Mouse (Mus musculus) CH12.LX (cell line): ENCODE results near the gene Cryaa. TPM values are rescaled to one million over a fixed set of nuclear protein-coding genes. Genes with fewer than 3 reads are reported as not detected.

Experiments used
- DNase-seq: peaks from one replicate; pipeline ENCODE4 v3.0.0-alpha.2; 2013; ENCODE audit errors: extremely low read depth
- H3K27ac ChIP-seq: 2 replicates; pipeline ENCODE4 v1.5.1; 2012; ENCODE audit warnings: low read depth, mild to moderate bottlenecking, control low read depth, moderate library complexity; ENCODE audit not compliant: insufficient read depth
- H3K27me3 ChIP-seq: replicated peaks from 2 replicates; pipeline ENCODE3; 2012; ENCODE audit warnings: inconsistent platforms
- H3K36me3 ChIP-seq, 2 experiments: replicated peaks in 1 of 2; 2 replicates each; pipeline versions ENCODE3 to v1.6.1; 2012; ENCODE audit warnings: inconsistent platforms in 1 of 2, low read length in 1 of 2, mild to moderate bottlenecking in 1 of 2, mixed read lengths in 1 of 2, moderate library complexity in 1 of 2; ENCODE audit not compliant: control insufficient read depth in 1 of 2, insufficient read depth in 1 of 2
- H3K4me1 ChIP-seq, 2 experiments: 2 replicates each; pipeline ENCODE4 v1.6.1; 2012; ENCODE audit warnings: inconsistent platforms in 1 of 2, moderate library complexity in 1 of 2; ENCODE audit not compliant: insufficient read depth in 2 of 2, control insufficient read depth in 1 of 2
- H3K4me2 ChIP-seq: 2 replicates; pipeline ENCODE4 v1.6.1; 2012; ENCODE audit warnings: low read depth, mild to moderate bottlenecking, control low read depth; ENCODE audit not compliant: poor library complexity, insufficient read depth, severe bottlenecking
- H3K4me3 ChIP-seq, 3 experiments: fragments of 150-350 bp in 1 of 3; sonication (generic) in 1 of 3; replicated peaks in 1 of 3; 2 replicates each; pipeline versions ENCODE3 to v1.5.1; 2011 to 2012; ENCODE audit warnings: low read depth in 2 of 3, low read length in 2 of 3, mild to moderate bottlenecking in 2 of 3, moderate library complexity in 2 of 3, control low read depth in 1 of 3, improper control_type of control experiment in 1 of 3, inconsistent platforms in 1 of 3, mixed read lengths in 1 of 3; ENCODE audit not compliant: poor library complexity in 1 of 3
- H3K79me2 ChIP-seq: replicated peaks from 2 replicates; pipeline ENCODE4 v1.6.1; 2012; ENCODE audit warnings: mild to moderate bottlenecking, moderate library complexity; ENCODE audit not compliant: control insufficient read depth, poor library complexity, insufficient read depth, severe bottlenecking; ENCODE audit errors: extremely low read depth
- H3K9ac ChIP-seq: 2 replicates; pipeline ENCODE4 v1.6.1; 2012; ENCODE audit warnings: low read depth, mild to moderate bottlenecking, control low read depth, moderate library complexity; ENCODE audit not compliant: insufficient read depth
- H3K9me3 ChIP-seq: replicated peaks from 2 replicates; pipeline ENCODE3; 2012; ENCODE audit warnings: low read length, inconsistent platforms, mixed read lengths
- BHLHE40 ChIP-seq: IDR thresholded peaks from 2 replicates; pipeline ENCODE4 v1.6.1; 2011; ENCODE audit warnings: mild to moderate bottlenecking, low read depth, low read length, improper control_type of control experiment
- CTCF ChIP-seq, 2 experiments: IDR thresholded peaks in 1 of 2; conservative IDR thresholded peaks in 1 of 2; 2 replicates each; pipeline ENCODE4 v1.5.1; 2011 to 2012; ENCODE audit warnings: low read depth in 2 of 2, low read length in 2 of 2, improper control_type of control experiment in 1 of 2, inconsistent platforms in 1 of 2, mild to moderate bottlenecking in 1 of 2, moderate library complexity in 1 of 2
- ELF1 ChIP-seq: IDR thresholded peaks from 2 replicates; pipeline ENCODE4 v1.6.1; 2014; ENCODE audit warnings: low read depth, mild to moderate bottlenecking, inconsistent platforms, low read length, improper control_type of control experiment
- EP300 ChIP-seq: IDR thresholded peaks from 2 replicates; pipeline ENCODE4 v1.6.1; 2011; ENCODE audit warnings: low read length, improper control_type of control experiment
- ETS1 ChIP-seq: conservative IDR thresholded peaks from 2 replicates; pipeline ENCODE4 v1.6.1; 2012; ENCODE audit warnings: low read depth, mild to moderate bottlenecking, inconsistent platforms, low read length, improper control_type of control experiment, moderate library complexity
- HCFC1 ChIP-seq: IDR thresholded peaks from 2 replicates; pipeline ENCODE4 v1.6.1; 2012; ENCODE audit warnings: low read depth, mild to moderate bottlenecking, inconsistent platforms, low read length, improper control_type of control experiment
- JUN ChIP-seq: IDR thresholded peaks from 2 replicates; pipeline ENCODE4 v1.6.1; 2011; ENCODE audit warnings: low read depth, mild to moderate bottlenecking, low read length, improper control_type of control experiment, moderate library complexity; ENCODE audit not compliant: insufficient read depth
- MAX ChIP-seq: IDR thresholded peaks from 2 replicates; pipeline ENCODE4 v1.6.1; 2011; ENCODE audit warnings: low read length, improper control_type of control experiment
- NRF1 ChIP-seq: IDR thresholded peaks from 2 replicates; pipeline ENCODE4 v1.6.1; 2014; ENCODE audit warnings: low read depth, mild to moderate bottlenecking, inconsistent platforms, low read length, improper control_type of control experiment, moderate library complexity
- POLR2AphosphoS2 ChIP-seq: IDR thresholded peaks from 2 replicates; pipeline ENCODE4 v1.6.1; 2011; ENCODE audit warnings: low read depth, low read length, improper control_type of control experiment
- RAD21 ChIP-seq: IDR thresholded peaks from 2 replicates; pipeline ENCODE4 v1.6.1; 2011; ENCODE audit warnings: low read depth, mild to moderate bottlenecking, low read length, improper control_type of control experiment, moderate library complexity
- SIN3A ChIP-seq: IDR thresholded peaks from 2 replicates; pipeline ENCODE4 v1.6.1; 2012; ENCODE audit warnings: low read length, improper control_type of control experiment, inconsistent platforms
- SMC3 ChIP-seq: IDR thresholded peaks from 2 replicates; pipeline ENCODE4 v1.6.1; 2011; ENCODE audit warnings: low read depth, low read length, improper control_type of control experiment
- TBP ChIP-seq: conservative IDR thresholded peaks from 2 replicates; pipeline ENCODE4 v1.6.1; 2011; ENCODE audit warnings: low read depth, low read length, improper control_type of control experiment
- UBTF ChIP-seq: IDR thresholded peaks from 2 replicates; pipeline ENCODE4 v1.6.1; 2012; ENCODE audit warnings: low read depth, mild to moderate bottlenecking, inconsistent platforms, low read length, improper control_type of control experiment, moderate library complexity
- USF1 ChIP-seq: IDR thresholded peaks from 2 replicates; pipeline ENCODE4 v1.6.1; 2014; ENCODE audit warnings: low read depth, mild to moderate bottlenecking, inconsistent platforms, low read length, improper control_type of control experiment
- USF2 ChIP-seq: conservative IDR thresholded peaks from 2 replicates; pipeline ENCODE4 v1.6.1; 2011; ENCODE audit warnings: low read depth, low read length, improper control_type of control experiment
- ZKSCAN1 ChIP-seq: IDR thresholded peaks from 2 replicates; pipeline ENCODE4 v1.6.1; 2012; ENCODE audit warnings: low read depth, inconsistent platforms, low read length, improper control_type of control experiment, borderline replicate concordance
- dilution Hi-C: fragments of 300-500 bp; cut with MboI; formaldehyde crosslinking; loops from 2 replicates; pipeline ENCODE4 v1.14.3; 2020; ENCODE audit warnings: low sequenced_read_pairs; ENCODE audit not compliant: extremely low pct_unique_long_range_greater_than_20kb, extremely low pct_ligation_motif_present
- in situ Hi-C: fragments of 300-500 bp; cut with MboI; formaldehyde crosslinking; loops from 3 replicates; pipeline ENCODE4 v1.14.3; 2019; ENCODE audit warnings: low sequenced_read_pairs, low pct_ligation_motif_present, low pct_unique_long_range_greater_than_20kb, mixed read lengths
- polyA plus RNA-seq: library from polyadenylated mRNA; unstranded; fragments of >175 nt; gene quantifications from 2 replicates; pipeline ENCODE4 v1.2.1, GENCODE M21; 2012; ENCODE audit warnings: low read depth; ENCODE audit not compliant: insufficient read length
- total RNA-seq, 2 experiments: library from RNA; depleted of rRNA; stranded (reverse); fragments of 300-350 nt in 1 of 2; fragments of >200 nt in 1 of 2; gene quantifications; 2 replicates each; pipeline ENCODE4 v1.2.3; 2012 to 2014

The Cryaa gene
- total and polyA plus RNA-seq, 3 experiments = 0.51 TPM; not detected in 2

GRCm38 (mm10) chr17:31642331-31642730 is 35.3 kb upstream of the Cryaa start:
- Histone ChIP-seq H3K79me2 (no peaks in the 10 kb centered on the region), H3K4me3 (no peak overlapping the region), H3K4me2 (no peak overlapping the region), H3K4me1 (peaks cover 0 to 5% of the 10 kb centered on the region in 2 experiments; a peak in 2 of 4 replicates)
- no peak for DNase-seq
- dilution Hi-C loops = no loop called here
- no peak for TF ChIP-seq NRF1
- TF ChIP-seq POLR2AphosphoS2 = no peak
- no peak for TF ChIP-seq ELF1
- no peak for TF ChIP-seq RAD21
- no peak for TF ChIP-seq BHLHE40
- TF ChIP-seq EP300 = no peak
- no peak for TF ChIP-seq SIN3A
- no peak for TF ChIP-seq SMC3
- no peak for TF ChIP-seq USF2
- TF ChIP-seq, all 38 proteins: peak for 0
- H3K27me3 ChIP-seq = peaks cover 19% of the 10 kb centered on the region
- no peak overlapping the region for H3K27ac ChIP-seq
- in situ Hi-C loops = loop anchor here (25.0 kb wide), 1 partner anchor 280 kb away; no protein-coding TSS in a partner anchor
- H3K9me3 ChIP-seq = peaks cover 3% of the 10 kb centered on the region
- H3K9ac ChIP-seq = no peak overlapping the region
- H3K36me3 ChIP-seq = peaks cover 11% of the 10 kb centered on the region in 2 experiments

- in situ Hi-C loops (loop anchor here (25.0 kb wide), 1 partner anchor 281 kb away; no protein-coding TSS in a partner anchor), dilution Hi-C loops (no loop called here)
- H3K4me2 ChIP-seq = no peak overlapping the region
- H3K9ac ChIP-seq = no peak overlapping the region
- H3K4me1 ChIP-seq = no peaks in the 10 kb centered on the region
- no peaks in the 10 kb centered on the region for H3K79me2 ChIP-seq
- no peak overlapping the region for H3K4me3 ChIP-seq
- H3K27ac ChIP-seq = no peak overlapping the region
- no peak for TF ChIP-seq MAX
- no peak for TF ChIP-seq EP300
- no peak for TF ChIP-seq SMC3
- TF ChIP-seq ETS1 = no peak
- TF ChIP-seq CTCF (conservative IDR thresholded peaks at IDR 0.05 in 1 of 2, IDR thresholded peaks at IDR 0.05 in 1 of 2; ENCODE audit: low read depth in 2 of 2, low read length in 2 of 2) = no peak
- no peak for TF ChIP-seq UBTF
- no peak for TF ChIP-seq USF1
- TF ChIP-seq ZKSCAN1 = no peak
- no peak for TF ChIP-seq JUN
- no peak for TF ChIP-seq USF2
- TF ChIP-seq HCFC1 = no peak
- no peak for TF ChIP-seq TBP
- no peak for TF ChIP-seq SIN3A
- no peak for TF ChIP-seq BHLHE40
- DNase-seq = no peak
- H3K27me3 ChIP-seq = peaks cover 13% of the 10 kb centered on the region
- peaks cover 3% of the 10 kb centered on the region for H3K9me3 ChIP-seq
- H3K36me3 ChIP-seq = peaks cover 17% of the 10 kb centered on the region in 2 experiments
Observed at GRCm38 (mm10) chr17:31642913-31643312, 34.7 kb upstream of the Cryaa start.
